Mouse (Mus musculus) lung, postnatal 14 days (tissue): ENCODE data around the gene Prmt2.

Experiments used
- DNase-seq: peaks from one replicate; pipeline ENCODE4 v3.0.0; 2021

The Prmt2 gene

GRCm38 (mm10) chr10:76214161-76214560 lies 23.5 kb downstream of the Prmt2 start:
- no peak for DNase-seq

- no peak for DNase-seq
Measured at GRCm38 (mm10) chr10:76212121-76212520, 25.5 kb downstream of the Prmt2 start.

- DNase-seq = no peak
Measured at GRCm38 (mm10) chr10:76210806-76211205, 26.9 kb downstream of the Prmt2 start.

- DNase-seq = no peak
Measured at GRCm38 (mm10) chr10:76209241-76209640, 28.4 kb downstream of the Prmt2 start.

DNA sequence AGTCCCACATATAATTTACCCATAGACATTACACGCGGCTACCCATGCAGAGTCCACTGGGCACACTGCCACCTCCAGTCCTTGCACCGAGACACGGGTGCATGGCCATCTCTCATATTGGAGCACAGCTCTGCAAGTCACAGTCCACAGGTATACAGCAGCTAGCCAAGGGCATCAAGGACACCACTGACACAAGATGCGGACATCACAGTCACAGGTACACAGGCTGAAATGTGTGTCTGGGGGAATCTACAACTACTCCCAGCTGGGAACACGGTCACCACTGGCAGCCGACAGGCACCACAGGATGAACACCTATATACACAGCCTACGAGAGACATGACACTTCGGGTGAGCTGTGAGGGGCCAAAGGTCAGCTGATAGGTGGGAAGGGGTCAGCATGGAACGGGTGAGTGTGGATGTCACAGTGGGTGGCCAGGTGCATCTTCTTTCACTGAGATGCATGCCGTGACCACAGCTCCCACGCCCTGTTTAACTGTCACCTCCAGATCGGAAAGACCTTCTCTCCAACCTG lies 30.3 kb downstream of the Prmt2 start:
- no peak for DNase-seq

GRCm38 (mm10) chr10:76203798-76204283 lies 33.8 kb downstream of the Prmt2 start:
- peak; percentile 37 for DNase-seq

- peak; percentile 83 for DNase-seq
Measured at GRCm38 (mm10) chr10:76201978-76202377, 35.7 kb downstream of the Prmt2 start.

DNA sequence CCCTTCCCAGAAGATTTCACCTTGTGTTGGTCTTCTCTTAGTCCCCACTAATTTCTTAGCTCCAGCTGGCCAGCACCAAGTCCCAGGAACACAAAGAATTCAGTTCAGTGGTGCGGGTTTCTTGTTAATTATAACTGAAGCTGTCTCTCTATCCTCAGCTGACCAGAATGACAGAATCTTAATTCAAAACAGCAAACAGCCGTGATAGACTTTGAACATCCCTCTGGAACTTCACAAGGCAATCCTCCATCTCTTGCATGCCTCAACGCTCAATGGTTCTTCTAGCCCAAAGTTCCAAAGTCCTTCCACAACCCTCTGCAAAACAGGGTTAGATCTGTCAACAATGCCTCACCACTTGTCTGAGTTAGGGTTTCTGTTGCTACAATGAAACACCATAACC lies 36.2 kb downstream of the Prmt2 start:
- DNase-seq = no peak

DNA sequence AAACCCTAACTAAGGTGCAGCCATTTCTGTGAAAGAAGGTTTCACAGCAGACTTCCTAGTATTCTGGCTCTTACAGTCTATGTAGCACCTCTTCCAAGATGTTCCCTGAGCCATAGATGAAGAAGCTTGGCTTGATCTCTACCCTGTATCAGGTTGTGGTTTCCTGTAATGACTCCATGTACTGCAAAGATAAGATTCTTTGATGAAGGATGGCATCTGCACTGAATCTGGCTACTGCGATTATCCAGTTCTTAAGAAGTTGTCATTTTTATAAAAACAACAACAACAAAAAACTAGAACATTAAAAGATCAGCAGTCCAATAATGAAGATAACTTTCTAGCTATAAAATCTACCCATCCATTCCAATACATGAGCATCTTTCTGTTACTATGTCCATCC lies 49.7 kb downstream of the Prmt2 start:
- DNase-seq = no peak

DNA sequence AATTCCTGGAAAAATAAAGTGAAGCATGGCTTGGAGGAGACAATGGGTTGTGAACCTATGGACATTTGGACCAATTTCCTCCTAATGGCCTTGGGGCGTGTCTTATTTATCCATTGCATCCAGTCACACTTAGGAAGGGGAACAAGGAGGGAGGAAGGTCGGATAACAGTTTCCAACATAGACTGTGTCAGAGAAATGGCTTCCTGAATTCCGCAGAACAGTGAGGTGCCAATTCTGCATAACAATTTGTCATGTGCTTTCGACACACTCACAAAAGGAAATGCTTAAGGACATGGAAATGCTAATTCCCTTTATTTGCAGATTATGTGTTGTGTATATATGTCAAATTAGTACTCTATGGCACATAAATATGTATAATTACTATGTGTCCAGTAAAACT lies 52.4 kb downstream of the Prmt2 start:
- DNase-seq = no peak

- DNase-seq = no peak
Measured at GRCm38 (mm10) chr10:76174899-76175298, 62.8 kb downstream of the Prmt2 start.

- DNase-seq = no peak
Measured at GRCm38 (mm10) chr10:76158009-76158408, 79.7 kb downstream of the Prmt2 start.

DNA sequence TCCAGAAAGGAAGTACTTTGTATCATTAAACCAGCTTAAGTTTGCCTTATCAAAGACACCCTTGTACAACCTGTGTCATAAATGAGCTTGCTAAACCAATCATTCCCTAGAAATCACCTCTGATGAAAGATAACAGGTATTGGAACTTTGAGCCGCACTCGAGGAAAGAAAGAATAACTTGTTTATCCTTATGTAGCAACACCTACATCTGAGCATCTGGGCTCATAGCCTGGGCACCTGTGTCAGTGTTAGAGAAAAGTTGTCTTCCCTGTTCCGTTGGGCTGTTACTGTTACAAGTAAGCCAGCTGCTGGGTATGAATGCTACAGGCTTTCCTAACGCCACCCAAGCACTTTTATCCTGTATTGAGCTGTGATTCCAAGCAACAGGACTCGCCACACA lies 80.1 kb downstream of the Prmt2 start:
- no peak for DNase-seq
